Mouse (Mus musculus) intestine, embryonic 14.5 days (tissue): ENCODE measurements around the gene Gucy2g. TPM values are rescaled to one million over a fixed set of nuclear protein-coding genes. Genes with fewer than 3 reads are reported as not detected.

Experiments used
- ATAC-seq: fragments of 200-750 bp; cut with Nextera tagmentation; replicated peaks from 2 replicates; pipeline ENCODE4 v1.8.0; 2017; ENCODE audit warnings: low read depth, moderate number of reproducible peaks, moderate TSS enrichment, moderate library complexity; ENCODE audit not compliant: low FRiP score, low TSS enrichment
- DNase-seq: peaks from one replicate; pipeline ENCODE4 v3.0.0-alpha.2; 2018; ENCODE audit warnings: low spot score
- H3K27ac ChIP-seq: fragments of 300-500 bp; sonication (generic); 2 replicates; pipeline ENCODE4 v1.5.1; 2014; ENCODE audit warnings: low read depth, mild to moderate bottlenecking, control low read depth
- H3K27me3 ChIP-seq: fragments of 300-500 bp; sonication (generic); replicated peaks from 2 replicates; pipeline ENCODE4 v1.6.1; 2014; ENCODE audit warnings: low read length, control low read depth; ENCODE audit not compliant: control insufficient read depth, insufficient read depth
- H3K36me3 ChIP-seq: fragments of 300-500 bp; sonication (generic); 2 replicates; pipeline ENCODE4 v1.6.1; 2014; ENCODE audit warnings: low read length, control low read depth; ENCODE audit not compliant: control insufficient read depth, insufficient read depth
- H3K4me1 ChIP-seq: fragments of 300-500 bp; sonication (generic); replicated peaks from 2 replicates; pipeline ENCODE4 v1.6.1; 2014; ENCODE audit warnings: low read length, control low read depth, mixed read lengths; ENCODE audit not compliant: control insufficient read depth, insufficient read depth
- H3K4me2 ChIP-seq: fragments of 300-500 bp; sonication (generic); 2 replicates; pipeline ENCODE4 v1.6.1; 2014; ENCODE audit warnings: low read length
- H3K4me3 ChIP-seq: fragments of 300-500 bp; sonication (generic); 2 replicates; pipeline ENCODE4 v1.5.1; 2014; ENCODE audit warnings: low read depth, low read length, control low read depth, mixed read lengths
- H3K9ac ChIP-seq: fragments of 300-500 bp; sonication (generic); 2 replicates; pipeline ENCODE4 v1.6.1; 2014; ENCODE audit warnings: mild to moderate bottlenecking, low read length
- H3K9me3 ChIP-seq: fragments of 300-500 bp; sonication (generic); 2 replicates; pipeline ENCODE4 v1.6.1; 2016; ENCODE audit warnings: low read length, control low read depth; ENCODE audit not compliant: control insufficient read depth
- WGBS: fragments of 180-500 bp; shearing (Covaris S2); extraction: QIAGEN DNeasy Blood & Tissue Kit; methylation state at CpG from one replicate; pipeline ENCODE4 v1.1.7; 2014; 5-methylcytosine and 5-hydroxymethylcytosine counted together
- polyA plus RNA-seq: library from polyadenylated mRNA; unstranded; fragments of >200 nt; fragmentation: Nextera tagmentation; extraction: Ambion mirVana; gene quantifications from 2 replicates; pipeline ENCODE4 v1.2.1, GENCODE M21; 2014

Gene Gucy2g
- polyA plus RNA-seq, 1 experiment from 2014 or later = not detected

- H3K9ac ChIP-seq = no peak overlapping the region
- peaks cover 2% of the 10 kb centered on the region for H3K4me1 ChIP-seq
- peak overlapping the region; percentile 68 for H3K4me2 ChIP-seq
- H3K27me3 ChIP-seq = no peaks in the 10 kb centered on the region; the same call in 1 of the 2 replicates
- DNase-seq (no peak), ATAC-seq (peak; percentile 32; the same call in 1 of the 2 replicates)
- no peak overlapping the region for H3K27ac ChIP-seq
- H3K4me3 ChIP-seq = peak overlapping the region; percentile 37
- no peaks in the 10 kb centered on the region for H3K36me3 ChIP-seq
- WGBS = 25% methylated on average over 12 of the region's 12 CpGs
- H3K9me3 ChIP-seq = no peaks in the 10 kb centered on the region
Observed at GRCm38 (mm10) chr19:55218741-55219221, 22.3 kb downstream of the Gucy2g start.

GRCm38 (mm10) chr19:55218192-55218739 lies 22.8 kb downstream of the Gucy2g start:
- DNase-seq = peak; percentile 94
- ATAC-seq = peak; percentile 61
- Histone ChIP-seq H3K27me3 (no peaks in the 10 kb centered on the region; the same call in 1 of the 2 replicates), H3K4me1 (peaks cover 2% of the 10 kb centered on the region), H3K27ac (no peak overlapping the region), H3K9ac (peak overlapping the region; percentile 38; the same call in 1 of the 2 replicates), H3K4me2 (peak overlapping the region; percentile 68), H3K4me3 (peak overlapping the region; percentile 37), H3K9me3 (no peaks in the 10 kb centered on the region), H3K36me3 (no peaks in the 10 kb centered on the region)
- WGBS = 5% methylated on average over 20 of the region's 20 CpGs

GRCm38 (mm10) chr19:55217365-55217764 lies 23.7 kb downstream of the Gucy2g start:
- Histone ChIP-seq H3K4me3 (no peak overlapping the region), H3K9me3 (no peaks in the 10 kb centered on the region), H3K9ac (no peak overlapping the region), H3K4me2 (no peak overlapping the region), H3K27me3 (no peaks in the 10 kb centered on the region; the same call in 1 of the 2 replicates), H3K27ac (no peak overlapping the region), H3K4me1 (peaks cover 2% of the 10 kb centered on the region), H3K36me3 (no peaks in the 10 kb centered on the region)
- no peak for DNase-seq
- no peak for ATAC-seq
- WGBS = 52% methylated on average over 9 of the region's 9 CpGs

- H3K4me2 ChIP-seq = no peak overlapping the region
- DNase-seq (no peak), ATAC-seq (no peak)
- H3K9ac ChIP-seq = no peak overlapping the region
- no peaks in the 10 kb centered on the region for H3K9me3 ChIP-seq
- H3K36me3 ChIP-seq = no peaks in the 10 kb centered on the region
- H3K27ac ChIP-seq = no peak overlapping the region
- WGBS = 91% methylated on average over 4 of the region's 4 CpGs
- no peak overlapping the region for H3K4me3 ChIP-seq
- H3K27me3 ChIP-seq = no peaks in the 10 kb centered on the region; the same call in 1 of the 2 replicates
- peaks cover 2% of the 10 kb centered on the region for H3K4me1 ChIP-seq
Observed at GRCm38 (mm10) chr19:55216876-55217275, 24.2 kb downstream of the Gucy2g start.

- DNase-seq (no peak), ATAC-seq (no peak; the same call in 1 of the 2 replicates)
- H3K4me2 ChIP-seq = no peak overlapping the region
- H3K27ac ChIP-seq = no peak overlapping the region
- no peak overlapping the region for H3K9ac ChIP-seq
- H3K27me3 ChIP-seq = no peaks in the 10 kb centered on the region
- H3K36me3 ChIP-seq = no peaks in the 10 kb centered on the region
- H3K4me3 ChIP-seq = no peak overlapping the region
- H3K9me3 ChIP-seq = no peaks in the 10 kb centered on the region
- 67% methylated on average over 12 of the region's 12 CpGs for WGBS
- peaks cover 2% of the 10 kb centered on the region for H3K4me1 ChIP-seq
Observed at GRCm38 (mm10) chr19:55213617-55214340, 27.3 kb downstream of the Gucy2g start.

- Histone ChIP-seq H3K4me3 (no peak overlapping the region), H3K27ac (no peak overlapping the region), H3K9ac (no peak overlapping the region), H3K4me2 (no peak overlapping the region), H3K36me3 (no peaks in the 10 kb centered on the region), H3K9me3 (no peaks in the 10 kb centered on the region), H3K27me3 (no peaks in the 10 kb centered on the region), H3K4me1 (no peaks in the 10 kb centered on the region; the same call in 1 of the 2 replicates)
- no peak for DNase-seq
- ATAC-seq = no peak
- WGBS = 96% methylated on average over 1 of the region's 1 CpGs
Observed at GRCm38 (mm10) chr19:55211698-55212097, 29.3 kb downstream of the Gucy2g start.

GRCm38 (mm10) chr19:55209084-55209483 lies 32.0 kb downstream of the Gucy2g start:
- WGBS = 84% methylated on average over 3 of the region's 3 CpGs
- Histone ChIP-seq H3K4me2 (no peak overlapping the region), H3K9me3 (no peaks in the 10 kb centered on the region), H3K27ac (no peak overlapping the region), H3K36me3 (no peaks in the 10 kb centered on the region), H3K4me1 (no peaks in the 10 kb centered on the region), H3K4me3 (no peak overlapping the region), H3K9ac (no peak overlapping the region), H3K27me3 (no peaks in the 10 kb centered on the region)
- DNase-seq = no peak
- ATAC-seq = no peak

- Histone ChIP-seq H3K27me3 (no peaks in the 10 kb centered on the region), H3K27ac (no peak overlapping the region), H3K36me3 (no peaks in the 10 kb centered on the region), H3K4me1 (no peaks in the 10 kb centered on the region), H3K4me3 (no peak overlapping the region), H3K4me2 (no peak overlapping the region), H3K9ac (no peak overlapping the region), H3K9me3 (no peaks in the 10 kb centered on the region)
- ATAC-seq = no peak
- no peak for DNase-seq
- WGBS = 65% methylated on average over 4 of the region's 4 CpGs
Observed at GRCm38 (mm10) chr19:55208654-55209053, 32.4 kb downstream of the Gucy2g start.
